Mouse (Mus musculus): ENCODE measurements around the gene Lrrc4c. TPM values are rescaled to one million over a fixed set of nuclear protein-coding genes. Genes with fewer than 3 reads are reported as not detected.

Lrrc4c gene
- polyA plus RNA-seq, 1 experiment = not detected

DNA sequence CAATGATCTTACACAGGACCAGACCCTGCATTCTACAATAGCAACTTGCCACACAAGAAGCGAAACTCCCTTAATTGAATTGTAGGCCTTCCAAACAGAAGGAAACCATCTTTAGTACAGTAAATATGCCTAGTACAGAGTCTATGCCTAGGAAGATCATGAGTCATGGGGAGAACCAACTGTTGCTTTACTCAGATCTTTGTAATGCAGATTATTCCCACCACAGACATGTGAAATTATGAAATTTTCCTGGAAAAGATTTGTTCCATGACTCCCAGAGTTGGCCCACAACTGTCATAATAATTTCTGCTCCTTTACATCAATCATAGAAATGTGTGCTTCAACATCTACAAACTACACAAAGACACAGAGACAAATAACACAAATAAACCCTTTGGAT, 1116.2 kb downstream of the Lrrc4c start:
- no peaks in the 10 kb centered on the region for H3K9me3 ChIP-seq
- no peaks in the 10 kb centered on the region for H3K27me3 ChIP-seq (replicated peaks)
- TF ChIP-seq FLI1 (IDR thresholded peaks at IDR 0.05; ENCODE audit: low read length) (no peak), GATA1 (IDR thresholded peaks at IDR 0.05; ENCODE audit: borderline replicate concordance, low read length) (no peak)
- H3K36me3 ChIP-seq (replicated peaks; ENCODE audit: low read length) = no peaks in the 10 kb centered on the region
- H3K4me1 ChIP-seq = no peaks in the 10 kb centered on the region
- no peak overlapping the region for H3K4me3 ChIP-seq (replicated peaks)

DNA sequence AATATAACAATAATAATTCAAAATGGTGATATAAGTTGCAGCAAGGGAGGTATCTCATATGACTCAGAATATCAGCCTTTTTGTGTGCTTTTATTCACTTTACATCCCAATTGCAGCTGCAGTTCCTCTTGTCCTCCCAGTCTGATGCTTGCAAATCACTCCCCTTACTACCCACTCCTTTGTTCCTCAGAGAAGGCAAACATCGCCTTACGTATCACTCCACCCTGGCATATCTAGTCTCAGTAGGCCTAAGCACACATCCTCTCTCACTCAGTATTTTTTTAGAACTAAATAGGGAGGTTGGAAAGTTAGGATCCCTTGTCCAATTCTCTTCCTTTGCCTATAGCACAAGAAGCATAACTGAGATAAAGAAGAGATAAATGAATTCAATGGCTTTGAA, 1117.6 kb downstream of the Lrrc4c start:
- Histone ChIP-seq H3K36me3 (replicated peaks; ENCODE audit: low read length) (no peaks in the 10 kb centered on the region), H3K4me1 (no peaks in the 10 kb centered on the region), H3K4me3 (replicated peaks) (no peak overlapping the region), H3K27me3 (replicated peaks) (no peaks in the 10 kb centered on the region), H3K9me3 (no peaks in the 10 kb centered on the region)
- TF ChIP-seq FLI1 (IDR thresholded peaks at IDR 0.05; ENCODE audit: low read length) (no peak), GATA1 (IDR thresholded peaks at IDR 0.05; ENCODE audit: borderline replicate concordance, low read length) (no peak)

DNA sequence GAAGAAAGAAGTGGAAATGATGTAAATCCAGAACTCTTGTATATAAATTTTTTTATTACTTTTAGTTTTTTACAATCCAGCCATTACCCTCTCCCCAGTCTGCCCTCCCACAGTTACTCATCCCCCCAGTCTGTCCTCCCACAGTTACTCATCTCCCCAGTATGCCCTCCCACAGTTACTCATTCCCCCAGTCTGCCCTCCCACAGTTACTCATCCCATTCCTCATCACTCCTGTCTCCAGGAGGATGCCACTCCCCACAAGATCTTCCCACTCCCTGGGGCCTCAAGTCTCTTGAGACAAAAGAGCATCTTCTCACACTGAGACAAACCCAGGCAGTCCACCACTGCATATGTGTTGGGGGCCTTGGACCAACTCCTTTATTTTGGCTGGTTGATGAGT, 1119.8 kb downstream of the Lrrc4c start:
- H3K36me3 ChIP-seq (replicated peaks; ENCODE audit: low read length) = no peaks in the 10 kb centered on the region

DNA sequence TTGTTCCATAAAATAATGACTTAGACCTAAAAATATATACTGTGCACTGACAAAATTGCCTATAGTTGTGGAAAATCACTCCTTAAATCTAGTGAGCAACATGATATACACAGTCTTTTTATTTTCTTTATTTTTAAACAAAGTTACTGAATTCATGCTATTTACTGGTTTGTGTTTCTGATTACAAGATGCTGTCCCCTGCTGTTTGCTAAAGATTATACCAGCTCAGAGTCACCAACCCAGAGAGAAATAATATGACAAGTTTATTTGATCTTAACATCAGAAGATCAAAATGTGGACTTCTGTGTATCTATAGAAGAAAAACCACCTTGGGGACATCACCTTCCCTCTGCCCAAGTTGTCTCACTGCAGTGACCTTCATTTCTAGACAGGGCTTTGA, 1145.6 kb downstream of the Lrrc4c start:
- Histone ChIP-seq H3K27me3 (replicated peaks) (peaks cover 15% of the 10 kb centered on the region), H3K9me3 (no peaks in the 10 kb centered on the region), H3K4me1 (peaks cover 17% of the 10 kb centered on the region), H3K36me3 (replicated peaks; ENCODE audit: low read length) (no peaks in the 10 kb centered on the region), H3K4me3 (replicated peaks) (no peak overlapping the region)
- no peak for TF ChIP-seq GATA1 (IDR thresholded peaks at IDR 0.05; ENCODE audit: borderline replicate concordance, low read length)
- no peak for TF ChIP-seq FLI1 (IDR thresholded peaks at IDR 0.05; ENCODE audit: low read length)

More for the DNA sequence above, 1119.8 kb downstream of the Lrrc4c start:
- Histone ChIP-seq H3K27me3 (replicated peaks) (no peaks in the 10 kb centered on the region), H3K4me3 (replicated peaks) (no peak overlapping the region), H3K4me1 (no peaks in the 10 kb centered on the region), H3K9me3 (no peaks in the 10 kb centered on the region)
- no peak for TF ChIP-seq FLI1 (IDR thresholded peaks at IDR 0.05; ENCODE audit: low read length)
- no peak for TF ChIP-seq GATA1 (IDR thresholded peaks at IDR 0.05; ENCODE audit: borderline replicate concordance, low read length)

DNA sequence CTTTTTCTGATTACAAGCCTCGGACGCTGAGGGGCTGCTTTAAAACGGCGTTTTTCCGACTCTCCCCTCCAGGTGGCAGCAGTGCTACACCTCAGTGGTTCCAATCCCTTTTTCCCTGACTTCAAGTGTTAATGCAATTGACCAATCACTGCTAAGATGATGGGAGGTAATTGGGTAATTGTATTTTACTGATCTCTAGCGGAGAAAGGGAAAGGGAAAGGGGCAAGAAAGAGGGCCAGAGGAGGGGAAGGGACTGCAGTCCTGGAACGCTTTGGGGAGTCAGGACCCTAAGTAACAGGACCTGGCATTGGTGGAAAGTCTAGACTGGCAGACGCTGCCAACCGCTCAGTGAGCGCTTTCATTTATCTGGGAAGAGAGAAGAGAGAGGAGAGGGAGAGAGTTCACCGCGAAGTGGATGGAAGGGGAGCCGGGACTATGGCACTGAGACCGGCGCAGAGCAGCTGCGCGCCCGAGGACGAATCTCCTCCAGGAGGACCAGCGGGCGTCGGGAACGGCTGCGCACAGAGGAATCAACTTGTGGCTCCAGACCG, 1148.3 kb downstream of the Lrrc4c start:
- no peak for TF ChIP-seq GATA1 (IDR thresholded peaks at IDR 0.05; ENCODE audit: borderline replicate concordance, low read length)
- no peak for TF ChIP-seq FLI1 (IDR thresholded peaks at IDR 0.05; ENCODE audit: low read length)
- H3K4me3 ChIP-seq (replicated peaks) = peak overlapping the region; percentile 83

DNA sequence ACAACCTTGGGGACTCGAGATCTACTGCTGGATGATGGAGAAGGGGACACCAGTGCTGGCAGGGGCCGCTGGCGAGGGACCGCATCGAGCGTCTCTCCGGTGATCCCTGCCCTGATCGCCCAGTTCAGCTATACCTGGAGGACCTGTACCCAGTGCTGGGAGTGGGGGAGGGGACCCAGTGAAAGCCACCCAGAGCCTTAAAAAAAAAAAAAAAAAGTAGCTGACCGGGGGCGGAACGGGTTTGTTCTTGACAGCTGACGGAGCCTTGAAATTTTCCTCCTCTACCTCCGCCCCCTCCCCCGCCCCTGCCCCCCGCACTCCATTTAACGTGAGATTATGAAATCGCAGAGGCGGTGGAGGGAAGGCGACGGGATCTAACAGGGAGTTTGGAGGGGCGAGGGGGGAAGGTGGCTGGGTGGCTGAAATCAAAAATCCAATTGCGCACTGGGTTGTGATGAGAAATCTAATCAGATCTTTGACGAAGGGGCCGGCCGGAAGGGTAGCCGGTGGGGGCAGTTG, 1149.1 kb downstream of the Lrrc4c start:
- Histone ChIP-seq H3K4me3 (replicated peaks) (peak overlapping the region; percentile 85), H3K36me3 (replicated peaks; ENCODE audit: low read length) (no peaks in the 10 kb centered on the region)

More for the DNA sequence above, 1148.3 kb downstream of the Lrrc4c start:
- H3K27me3 ChIP-seq (replicated peaks) = peaks cover 17% of the 10 kb centered on the region
- H3K4me1 ChIP-seq = peaks cover 17% of the 10 kb centered on the region
- no peaks in the 10 kb centered on the region for H3K9me3 ChIP-seq
- no peaks in the 10 kb centered on the region for H3K36me3 ChIP-seq (replicated peaks; ENCODE audit: low read length)

DNA sequence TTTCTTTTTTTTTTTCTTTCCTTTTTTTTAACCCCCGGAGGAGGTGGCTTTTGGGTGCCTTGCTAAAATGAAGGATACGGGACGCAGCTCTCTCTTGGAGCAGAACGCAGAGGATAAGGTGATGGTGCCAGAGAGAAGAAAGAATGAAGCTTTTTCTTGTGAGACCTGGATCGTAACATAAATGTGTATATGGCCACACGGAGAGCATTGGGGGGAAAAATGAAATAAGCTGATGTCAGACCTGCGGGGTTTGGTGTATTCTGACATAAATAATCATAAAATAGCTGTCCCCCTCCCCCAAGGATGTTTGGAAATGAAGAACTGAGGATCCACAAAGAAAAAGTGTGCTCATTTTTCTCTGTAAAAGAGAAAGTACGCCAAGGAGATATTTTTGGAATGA, 1149.7 kb downstream of the Lrrc4c start:
- H3K9me3 ChIP-seq = no peaks in the 10 kb centered on the region
- TF ChIP-seq FLI1 (IDR thresholded peaks at IDR 0.05; ENCODE audit: low read length) (no peak), GATA1 (IDR thresholded peaks at IDR 0.05; ENCODE audit: borderline replicate concordance, low read length) (no peak)
- H3K4me1 ChIP-seq = peaks cover 17% of the 10 kb centered on the region
- no peak overlapping the region for H3K4me3 ChIP-seq (replicated peaks)
- no peaks in the 10 kb centered on the region for H3K36me3 ChIP-seq (replicated peaks; ENCODE audit: low read length)
- H3K27me3 ChIP-seq (replicated peaks) = peaks cover 17% of the 10 kb centered on the region

More for the DNA sequence above, 1149.1 kb downstream of the Lrrc4c start:
- no peak for TF ChIP-seq FLI1 (IDR thresholded peaks at IDR 0.05; ENCODE audit: low read length)
- TF ChIP-seq GATA1 (IDR thresholded peaks at IDR 0.05; ENCODE audit: borderline replicate concordance, low read length) = no peak
- Histone ChIP-seq H3K4me1 (peaks cover 17% of the 10 kb centered on the region), H3K9me3 (no peaks in the 10 kb centered on the region), H3K27me3 (replicated peaks) (peaks cover 17% of the 10 kb centered on the region)

DNA sequence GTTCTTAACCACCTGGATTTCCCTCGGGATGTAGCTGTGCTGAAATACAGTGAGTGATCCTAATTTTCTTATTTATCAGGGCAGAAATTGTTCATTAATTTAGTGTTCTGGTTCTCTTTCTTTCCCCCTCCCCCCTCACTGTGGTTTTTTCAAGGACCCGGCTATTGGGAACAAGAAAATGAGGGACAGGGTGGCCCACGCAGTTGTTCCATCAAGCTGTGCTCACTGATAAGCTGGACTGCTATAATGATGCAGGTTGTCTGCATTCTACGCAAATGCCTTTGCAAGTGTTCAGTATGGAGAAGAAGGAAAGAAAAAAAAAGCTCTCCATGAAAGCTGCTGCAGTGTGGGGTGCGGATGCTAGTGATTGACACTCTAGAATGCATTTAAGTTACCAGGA, 1150.4 kb downstream of the Lrrc4c start:
- Histone ChIP-seq H3K4me1 (peaks cover 17% of the 10 kb centered on the region), H3K36me3 (replicated peaks; ENCODE audit: low read length) (no peaks in the 10 kb centered on the region), H3K9me3 (no peaks in the 10 kb centered on the region), H3K27me3 (replicated peaks) (peaks cover 17% of the 10 kb centered on the region), H3K4me3 (replicated peaks) (no peak overlapping the region)
- no peak for TF ChIP-seq GATA1 (IDR thresholded peaks at IDR 0.05; ENCODE audit: borderline replicate concordance, low read length)
- no peak for TF ChIP-seq FLI1 (IDR thresholded peaks at IDR 0.05; ENCODE audit: low read length)

DNA sequence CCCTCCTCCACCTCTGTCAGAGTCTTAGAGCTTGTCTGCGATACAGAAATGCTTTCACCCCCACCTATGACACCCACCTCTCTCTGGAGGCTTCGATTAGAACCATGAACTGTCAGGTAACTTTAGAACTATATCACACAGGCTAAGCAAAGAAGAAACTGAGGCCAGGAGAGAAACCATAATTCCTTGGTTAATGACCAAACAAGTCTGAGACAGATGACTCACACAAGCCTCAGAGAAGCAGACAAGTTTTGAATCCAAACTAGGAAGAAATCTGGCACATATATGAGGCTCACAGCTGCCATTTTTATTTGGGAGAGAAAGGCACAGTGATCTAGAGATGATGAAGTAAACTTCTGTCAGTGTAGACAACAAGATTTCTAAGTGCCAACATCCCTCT, 1151.4 kb downstream of the Lrrc4c start:
- Histone ChIP-seq H3K9me3 (no peaks in the 10 kb centered on the region), H3K36me3 (replicated peaks; ENCODE audit: low read length) (no peaks in the 10 kb centered on the region), H3K4me3 (replicated peaks) (no peak overlapping the region), H3K4me1 (peaks cover 17% of the 10 kb centered on the region), H3K27me3 (replicated peaks) (peaks cover 17% of the 10 kb centered on the region)
- TF ChIP-seq FLI1 (IDR thresholded peaks at IDR 0.05; ENCODE audit: low read length) (no peak), GATA1 (IDR thresholded peaks at IDR 0.05; ENCODE audit: borderline replicate concordance, low read length) (no peak)

DNA sequence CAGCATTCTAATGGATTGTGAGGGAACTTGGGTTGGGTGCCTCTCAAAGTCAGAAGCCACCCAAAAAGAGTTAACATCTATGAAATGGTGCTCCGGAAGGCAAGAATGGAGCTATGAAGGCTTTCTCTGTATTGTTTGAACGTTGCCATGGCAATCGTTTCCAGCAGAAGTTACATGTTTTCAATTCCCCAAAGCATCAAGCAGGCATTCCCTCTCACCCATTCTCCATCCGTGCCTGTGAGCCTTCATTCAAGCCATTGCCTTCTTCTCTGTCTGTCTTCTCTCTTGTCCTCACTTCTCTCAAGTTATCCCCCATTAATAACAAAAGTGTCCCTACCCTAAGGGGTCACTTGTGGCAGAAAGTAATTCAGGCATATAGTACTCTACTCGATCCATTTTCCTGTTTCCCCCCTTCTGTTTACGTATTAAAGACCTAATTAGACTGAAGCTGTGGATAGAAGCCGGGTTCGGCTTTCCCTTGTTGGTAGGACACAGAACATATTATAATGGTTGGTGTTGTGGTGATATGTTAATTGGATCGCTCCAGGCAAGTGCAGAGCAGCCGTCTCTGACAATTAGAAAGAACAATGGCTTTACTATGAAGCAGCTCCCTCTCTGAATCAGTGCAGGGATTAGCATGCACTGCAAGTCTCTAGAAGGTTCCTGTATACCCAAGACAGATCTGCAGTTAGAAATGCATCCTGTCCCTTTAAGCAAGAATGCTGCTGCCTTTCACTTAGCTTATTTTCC, 1160.4 kb downstream of the Lrrc4c start:
- Histone ChIP-seq H3K9me3 (no peaks in the 10 kb centered on the region), H3K4me3 (replicated peaks) (no peak overlapping the region), H3K27me3 (replicated peaks) (no peaks in the 10 kb centered on the region), H3K36me3 (replicated peaks; ENCODE audit: low read length) (no peaks in the 10 kb centered on the region), H3K4me1 (no peaks in the 10 kb centered on the region)
- TF ChIP-seq FLI1 (IDR thresholded peaks at IDR 0.05; ENCODE audit: low read length) (no peak), GATA1 (IDR thresholded peaks at IDR 0.05; ENCODE audit: borderline replicate concordance, low read length) (no peak)
